Mouse (Mus musculus): ENCODE measurements at regions not wholly inside any gene's neighbourhood (a gene's known extent, or its start where the extent isn't known, plus 50 kb on each side); places are given as distances from the start of the nearest gene placed in this dataset.

- Histone ChIP-seq H3K4me1 (ENCODE audit: control insufficient read depth in 1 of 2, insufficient read depth in 2 of 2, low read length in 2 of 2) (no peaks in the 10 kb centered on the region), H3K27ac (ENCODE audit: control insufficient read depth, low read depth, low read length) (no peak overlapping the region), H3K9me3 (replicated peaks; ENCODE audit: insufficient read depth, low read length) (no peaks in the 10 kb centered on the region), H3K36me3 (ENCODE audit: control insufficient read depth in 1 of 2, insufficient read depth in 2 of 2, low read length in 2 of 2) (no peaks in the 10 kb centered on the region), H3K27me3 (ENCODE audit: control insufficient read depth in 1 of 2, insufficient read depth in 2 of 2, low read length in 2 of 2) (no peaks in the 10 kb centered on the region), H3K79me2 (ENCODE audit: control insufficient read depth, insufficient read depth, low read length, poor library complexity) (no peaks in the 10 kb centered on the region), H3K4me3 (ENCODE audit: control insufficient read depth in 1 of 2, insufficient read depth in 1 of 2, low read depth in 2 of 2, low read length in 2 of 2) (no peak overlapping the region), H3K9ac (ENCODE audit: control insufficient read depth, low read depth, low read length, poor library complexity, severe bottlenecking) (no peak overlapping the region)
- DNase-seq (ENCODE audit: low read depth, low spot score), result no peak
- TF ChIP-seq MAZ (IDR thresholded peaks at IDR 0.05; ENCODE audit: low read depth, low read length), result no peak
- TF ChIP-seq SIN3A (IDR thresholded peaks at IDR 0.05; ENCODE audit: low read length), result no peak
- no peak for TF ChIP-seq TAL1 (IDR thresholded peaks at IDR 0.05; ENCODE audit: low read length)
- no peak for TF ChIP-seq CHD2 (IDR thresholded peaks at IDR 0.05; ENCODE audit: low read length)
- no peak for TF ChIP-seq KAT2A (conservative IDR thresholded peaks at IDR 0.05; ENCODE audit: low read depth, low read length)
- TF ChIP-seq ZKSCAN1 (IDR thresholded peaks at IDR 0.05; ENCODE audit: low read depth, low read length), result no peak
- no peak for TF ChIP-seq E2F4 (IDR thresholded peaks at IDR 0.05; ENCODE audit: borderline replicate concordance, low read depth, low read length)
- TF ChIP-seq HCFC1 (IDR thresholded peaks at IDR 0.05; ENCODE audit: low read depth, low read length), result no peak
- TF ChIP-seq SMC3 (IDR thresholded peaks at IDR 0.05; ENCODE audit: low read depth, low read length), result no peak
- TF ChIP-seq JUND (IDR thresholded peaks at IDR 0.05; ENCODE audit: low read depth, low read length), result no peak
These were observed 73.3 kb upstream of the Lrfn2 start for GRCm38 (mm10) chr17:48858891-48859290.

- Histone ChIP-seq H3K9ac (ENCODE audit: control insufficient read depth, low read depth, low read length, poor library complexity, severe bottlenecking) (no peak overlapping the region), H3K79me2 (ENCODE audit: control insufficient read depth, insufficient read depth, low read length, poor library complexity) (no peaks in the 10 kb centered on the region), H3K27ac (ENCODE audit: control insufficient read depth, low read depth, low read length) (no peak overlapping the region), H3K9me3 (replicated peaks; ENCODE audit: insufficient read depth, low read length) (no peaks in the 10 kb centered on the region), H3K4me3 (ENCODE audit: control insufficient read depth in 1 of 2, insufficient read depth in 1 of 2, low read depth in 2 of 2, low read length in 2 of 2) (no peak overlapping the region), H3K27me3 (ENCODE audit: control insufficient read depth in 1 of 2, insufficient read depth in 2 of 2, low read length in 2 of 2) (no peaks in the 10 kb centered on the region; a peak in 1 of 4 replicates), H3K4me1 (ENCODE audit: control insufficient read depth in 1 of 2, insufficient read depth in 2 of 2, low read length in 2 of 2) (no peaks in the 10 kb centered on the region), H3K36me3 (ENCODE audit: control insufficient read depth in 1 of 2, insufficient read depth in 2 of 2, low read length in 2 of 2) (no peaks in the 10 kb centered on the region)
- no peak for DNase-seq (ENCODE audit: low read depth, low spot score)
- TF ChIP-seq TCF12 (IDR thresholded peaks at IDR 0.05; ENCODE audit: low read depth, low read length), result no peak
- no peak for TF ChIP-seq USF1 (IDR thresholded peaks at IDR 0.05; ENCODE audit: low read depth, low read length)
- no peak for TF ChIP-seq HCFC1 (IDR thresholded peaks at IDR 0.05; ENCODE audit: low read depth, low read length)
- no peak for TF ChIP-seq KAT2A (conservative IDR thresholded peaks at IDR 0.05; ENCODE audit: low read depth, low read length)
- no peak for TF ChIP-seq POLR2AphosphoS2 (IDR thresholded peaks at IDR 0.05; ENCODE audit: low read length)
- TF ChIP-seq POLR2AphosphoS5 (IDR thresholded peaks at IDR 0.05; ENCODE audit: borderline replicate concordance, low read depth, low read length), result no peak
- no peak for TF ChIP-seq ZMIZ1 (IDR thresholded peaks at IDR 0.05; ENCODE audit: low read depth, low read length)
- no peak for TF ChIP-seq E2F4 (IDR thresholded peaks at IDR 0.05; ENCODE audit: borderline replicate concordance, low read depth, low read length)
- no peak for TF ChIP-seq MAFK (IDR thresholded peaks at IDR 0.05; ENCODE audit: borderline replicate concordance, low read depth, low read length)
- no peak for TF ChIP-seq MAX (IDR thresholded peaks at IDR 0.05; ENCODE audit: low read length)
- TF ChIP-seq ETS1 (IDR thresholded peaks at IDR 0.05; ENCODE audit: low read depth, low read length), result no peak
- no peak for TF ChIP-seq CHD2 (IDR thresholded peaks at IDR 0.05; ENCODE audit: low read length)
- TF ChIP-seq RCOR1 (IDR thresholded peaks at IDR 0.05; ENCODE audit: low read depth, low read length), result no peak
These were observed 61.7 kb upstream of the Lrfn2 start for GRCm38 (mm10) chr17:48870443-48870842.

Measured in MEL (cell line).